Mouse (Mus musculus) C2C12 (cell line): ENCODE data around the gene Sult6b2.

Experiments used
- CEBPB ChIP-seq: IDR thresholded peaks from one replicate; pipeline ENCODE4 v1.6.1; 2011; ENCODE audit warnings: low read depth, mild to moderate bottlenecking, control low read depth, moderate library complexity
- CTCF ChIP-seq: IDR thresholded peaks from one replicate; pipeline ENCODE4 v1.5.1; 2011; ENCODE audit not compliant: control insufficient read depth, insufficient read depth, insufficient read length
- MAX ChIP-seq: IDR thresholded peaks from one replicate; pipeline ENCODE4 v1.6.1; 2011; ENCODE audit warnings: mild to moderate bottlenecking, control low read depth
- MYOG ChIP-seq: IDR thresholded peaks from one replicate; pipeline ENCODE4 v1.6.1; 2011; ENCODE audit not compliant: control insufficient read depth, insufficient read length; ENCODE audit errors: extremely low read depth
- USF1 ChIP-seq: IDR thresholded peaks from one replicate; pipeline ENCODE4 v1.6.1; 2011; ENCODE audit warnings: low read depth, mild to moderate bottlenecking, control low read depth, moderate library complexity

DNA sequence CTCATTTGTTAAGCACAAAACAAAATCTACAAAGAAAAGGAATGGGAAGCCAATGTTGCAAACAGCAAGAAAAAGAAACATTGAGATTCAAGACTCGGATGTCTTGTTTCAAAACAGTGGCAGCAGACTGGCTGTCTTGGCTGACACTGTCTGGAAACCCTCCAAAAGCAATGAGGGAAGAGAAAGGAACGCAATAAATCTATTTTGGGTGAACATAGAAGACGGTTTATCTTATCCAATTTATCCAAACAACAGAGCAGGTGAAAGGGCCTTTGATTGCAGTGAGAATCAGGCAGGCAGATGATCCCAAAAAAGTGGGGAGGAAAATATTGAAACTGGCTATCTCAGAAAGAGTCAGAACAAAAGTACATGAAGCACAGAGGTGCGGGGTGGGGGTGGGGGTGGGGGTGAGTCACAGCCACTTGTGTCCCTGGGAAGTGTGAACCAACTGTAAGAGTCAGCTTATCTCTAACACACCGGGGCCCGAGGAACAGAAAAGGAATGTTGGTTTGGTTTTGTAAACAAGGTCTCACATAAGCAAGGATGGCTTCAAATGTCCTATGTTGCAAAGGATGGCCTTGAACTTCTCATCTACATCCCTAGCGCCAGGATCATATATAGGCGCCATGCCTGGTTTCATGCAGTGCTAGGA is 56.1 kb downstream of the Sult6b2 start:
- TF ChIP-seq MYOG (no peak), CTCF (no peak), MAX (no peak), CEBPB (no peak), USF1 (no peak)
